Comparison of ENCODE assay signal across 24 mouse cellular contexts in the genomic region with DNA sequence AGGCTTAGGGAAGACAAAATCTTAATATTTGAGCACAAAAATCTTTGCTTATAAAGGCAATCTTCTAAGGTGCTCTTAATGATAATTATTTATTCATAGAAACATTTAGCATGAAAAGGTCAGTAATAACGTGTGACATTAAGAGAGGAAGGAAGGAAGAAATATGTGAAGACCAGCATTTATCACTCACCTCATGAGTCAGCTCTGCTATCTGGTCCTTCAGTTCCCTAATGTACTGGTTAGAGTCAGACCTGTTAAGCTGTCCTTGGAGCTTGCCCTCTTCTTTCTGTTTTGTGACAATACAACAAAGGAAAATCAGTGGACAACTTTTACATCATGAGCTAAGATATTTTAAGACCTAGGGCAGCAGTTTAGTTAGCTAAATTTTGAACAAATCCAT. TPM values are rescaled to one million over a fixed set of nuclear protein-coding genes. Genes with fewer than 3 reads are reported as not detected.
"Had no signal": no experiment of that assay in that cellular context is flagged by ENCODE, and none has a peak within 500 bp of the region (broad histone marks: within the 10 kb centered on the region; RNA-seq: fewer than 3 reads in every experiment).

No protein-coding gene starts in this region.

- ATAC-seq: hindbrain, embryonic 16.5 days; inflammation-experienced regulatory T-cells, adult 6 months; intestine, embryonic 15.5 days; intestine, postnatal 0 days; liver, embryonic 12.5 days had no signal

- DNase-seq: gastrocnemius, adult 2 months; gastrocnemius, postnatal 10 days; gastrocnemius, postnatal 25 days; heart, adult 2 months; heart, postnatal 4 days; kidney, adult 18-20 months; kidney, adult 8-10 months; kidney, postnatal 10 days; kidney, postnatal 25 days; kidney, postnatal 4 days; layer of hippocampus, postnatal 36 days; left cerebral cortex, postnatal 4 days had no signal

RNA-seq across cellular contexts. Expression of a gene that starts 38.6 kb away (rescaled TPM):
- total RNA-seq: gastrocnemius, adult 2 months; heart, adult 2 months; heart, postnatal 25 days; layer of hippocampus, adult 2 months; layer of hippocampus, postnatal 14 days; layer of hippocampus, postnatal 36 days; left cerebral cortex, adult 18-20 months; left cerebral cortex, adult 8-10 months; left cerebral cortex, postnatal 10 days; left cerebral cortex, postnatal 25 days had no signal
